Mouse (Mus musculus): ENCODE results near the gene Taf9. TPM values are rescaled to one million over a fixed set of nuclear protein-coding genes. Genes with fewer than 3 reads are reported as not detected.

Taf9 gene
- polyA plus RNA-seq, 1 experiment from 2014 or later = 7.4 TPM

DNA sequence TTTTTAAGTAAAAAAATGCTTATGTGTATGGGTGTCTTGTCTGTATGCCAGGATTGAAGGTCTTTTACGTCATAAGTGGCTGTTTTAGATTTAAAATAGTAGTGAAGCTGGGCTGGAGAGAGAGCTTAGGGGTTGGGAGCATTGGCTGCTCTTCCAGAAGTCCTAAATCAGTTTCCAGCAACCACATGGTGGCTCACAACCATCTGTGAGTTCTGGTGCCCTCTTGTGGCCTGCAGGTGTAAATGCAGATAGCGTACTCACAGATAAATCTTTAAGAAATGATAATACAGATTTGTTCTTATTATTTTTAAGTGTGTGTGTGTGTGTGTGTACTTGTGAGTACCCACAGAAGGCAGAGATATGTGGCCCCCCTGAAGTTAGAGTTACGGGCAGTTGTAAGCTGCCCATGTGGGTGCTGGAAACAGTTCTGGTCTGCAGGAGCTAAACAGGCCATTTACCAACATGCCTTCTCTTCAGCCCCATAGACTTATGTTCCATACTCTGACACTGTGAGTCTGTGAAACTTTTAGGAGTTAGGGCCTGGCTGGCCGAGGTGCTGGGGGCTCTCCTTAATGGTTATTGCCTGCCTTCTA, 8.6 kb downstream of the Taf9 start:
- Histone ChIP-seq H3K4me1 (ENCODE audit: control insufficient read depth, insufficient read depth, low read length) (no peaks in the 10 kb centered on the region), H3K36me3 (ENCODE audit: control insufficient read depth, insufficient read depth, low read length) (no peaks in the 10 kb centered on the region), H3K27ac (ENCODE audit: low read length) (no peak overlapping the region), H3K9me3 (ENCODE audit: control insufficient read depth, low read length) (no peaks in the 10 kb centered on the region), H3K27me3 (replicated peaks; ENCODE audit: control insufficient read depth, insufficient read depth, low read length) (no peaks in the 10 kb centered on the region), H3K9ac (ENCODE audit: low read depth, low read length) (no peak overlapping the region), H3K4me3 (ENCODE audit: low read length) (no peak overlapping the region), H3K4me2 (ENCODE audit: low read depth, low read length) (no peak overlapping the region)
- ATAC-seq = peak; percentile 52; the same call in 1 of the 2 replicates
- 45% methylated on average over 4 of the region's 4 CpGs for WGBS

- under 1% methylated on average over 44 of the region's 44 CpGs for WGBS
- Histone ChIP-seq H3K9ac (ENCODE audit: low read depth, low read length) (peak within 1 kb of the TSS; percentile 85), H3K9me3 (ENCODE audit: control insufficient read depth, low read length) (0 out of 2 replicates have a peak, but pooled peaks cover 6% of the 10 kb centered on the region), H3K27me3 (replicated peaks; ENCODE audit: control insufficient read depth, insufficient read depth, low read length) (no peaks in the 10 kb centered on the region), H3K4me3 (ENCODE audit: low read length) (peak within 1 kb of the TSS; percentile 69), H3K36me3 (ENCODE audit: control insufficient read depth, insufficient read depth, low read length) (no peaks in the 10 kb centered on the region), H3K4me1 (ENCODE audit: control insufficient read depth, insufficient read depth, low read length) (no peaks in the 10 kb centered on the region), H3K27ac (ENCODE audit: low read length) (peak within 1 kb of the TSS; percentile 78), H3K4me2 (ENCODE audit: low read depth, low read length) (peak within 1 kb of the TSS; percentile 66)
- peak; percentile 88 for ATAC-seq
Observed at GRCm38 (mm10) chr13:100669291-100670022, 18.1 kb downstream of the Taf9 start, which contains the start of gene Ccdc125. TSS of gene Ccdc125 (plus strand) at chr13:100669717.

DNA sequence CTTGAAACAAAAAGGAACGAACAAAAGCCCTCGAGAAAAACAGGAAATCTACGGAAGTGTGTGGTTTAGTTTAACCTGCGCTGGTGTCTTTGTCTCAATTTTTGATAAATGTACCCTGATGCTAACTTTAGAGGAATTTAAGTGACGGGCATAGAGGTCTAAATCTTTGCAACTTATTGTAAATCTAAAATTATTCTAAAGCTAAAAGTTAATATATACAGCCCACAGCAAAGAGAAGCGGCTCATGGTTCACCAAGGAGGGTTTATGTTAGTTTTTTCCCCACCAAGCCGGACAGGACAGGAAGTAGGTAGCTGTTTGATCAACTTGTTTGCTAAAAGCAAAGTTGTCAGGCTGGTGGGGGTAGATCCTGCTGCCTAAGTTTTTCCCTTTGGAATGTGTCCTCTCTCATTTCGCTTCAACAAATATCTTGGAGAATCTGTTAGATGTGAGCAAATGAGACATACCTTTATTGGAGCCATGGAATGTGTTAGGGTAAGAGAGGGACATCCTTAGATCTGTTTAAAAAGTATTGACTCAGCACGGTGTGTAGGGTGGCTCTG, 18.9 kb downstream of the Taf9 start:
- peak overlapping the region; percentile 78; the same call in 1 of the 2 replicates for H3K27ac ChIP-seq (ENCODE audit: low read length)
- WGBS = 26% methylated on average over 9 of the region's 9 CpGs
- H3K4me3 ChIP-seq (ENCODE audit: low read length) = peak overlapping the region; percentile 69
- no peaks in the 10 kb centered on the region for H3K36me3 ChIP-seq (ENCODE audit: control insufficient read depth, insufficient read depth, low read length)
- 0 out of 2 replicates have a peak, but pooled peaks cover 6% of the 10 kb centered on the region for H3K9me3 ChIP-seq (ENCODE audit: control insufficient read depth, low read length)
- H3K4me1 ChIP-seq (ENCODE audit: control insufficient read depth, insufficient read depth, low read length) = no peaks in the 10 kb centered on the region
- no peak for ATAC-seq
- H3K4me2 ChIP-seq (ENCODE audit: low read depth, low read length) = peak overlapping the region; percentile 66
- peak overlapping the region; percentile 85 for H3K9ac ChIP-seq (ENCODE audit: low read depth, low read length)
- H3K27me3 ChIP-seq (replicated peaks; ENCODE audit: control insufficient read depth, insufficient read depth, low read length) = no peaks in the 10 kb centered on the region

DNA sequence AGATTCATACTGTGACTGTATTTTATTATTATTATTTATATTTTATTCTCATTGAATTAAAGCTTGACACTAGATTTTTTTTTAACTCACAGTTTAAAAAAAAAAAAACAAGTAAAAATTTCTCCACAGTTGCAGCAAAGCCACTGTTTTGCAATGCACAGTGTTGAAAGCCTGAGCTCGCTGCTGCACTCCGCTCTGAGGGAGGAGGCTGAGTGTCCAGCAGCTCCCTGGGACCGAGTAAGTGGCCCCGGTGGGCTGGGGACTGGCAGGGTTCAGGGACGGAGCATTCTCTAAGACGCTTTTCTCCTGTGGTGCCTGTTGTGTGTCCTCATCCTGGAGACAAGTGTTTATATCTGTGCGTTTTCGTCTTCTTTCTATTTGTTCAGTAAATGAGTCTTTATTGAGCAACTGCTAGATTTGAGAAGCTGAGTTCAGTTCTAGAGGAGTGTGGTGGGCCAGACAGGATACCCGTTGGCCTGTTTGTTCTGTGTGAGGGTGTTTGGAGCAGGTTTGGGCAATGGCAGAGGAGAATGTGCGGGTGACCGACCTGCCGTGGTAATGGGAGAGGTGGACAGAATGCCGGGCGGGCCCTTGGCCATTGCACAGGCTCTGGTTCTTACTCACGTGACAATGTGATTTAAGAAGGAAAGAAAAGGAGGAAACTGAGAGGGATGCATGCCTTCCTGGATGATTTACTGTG, 24.7 kb downstream of the Taf9 start:
- WGBS = 85% methylated on average over 15 of the region's 15 CpGs
- H3K9me3 ChIP-seq (ENCODE audit: control insufficient read depth, low read length) = 0 out of 2 replicates have a peak, but pooled peaks cover 6% of the 10 kb centered on the region

GRCm38 (mm10) chr13:100681615-100682014, 30.2 kb downstream of the Taf9 start:
- WGBS = 91% methylated on average over 8 of the region's 8 CpGs
- Histone ChIP-seq H3K36me3 (ENCODE audit: control insufficient read depth, insufficient read depth, low read length) (no peaks in the 10 kb centered on the region), H3K27ac (ENCODE audit: low read length) (no peak overlapping the region), H3K4me3 (ENCODE audit: low read length) (no peak overlapping the region), H3K9ac (ENCODE audit: low read depth, low read length) (no peak overlapping the region), H3K9me3 (ENCODE audit: control insufficient read depth, low read length) (no peaks in the 10 kb centered on the region), H3K4me1 (ENCODE audit: control insufficient read depth, insufficient read depth, low read length) (no peaks in the 10 kb centered on the region), H3K27me3 (replicated peaks; ENCODE audit: control insufficient read depth, insufficient read depth, low read length) (no peaks in the 10 kb centered on the region), H3K4me2 (ENCODE audit: low read depth, low read length) (no peak overlapping the region)
- no peak for ATAC-seq

More for the DNA sequence above, 24.7 kb downstream of the Taf9 start:
- no peaks in the 10 kb centered on the region for H3K27me3 ChIP-seq (replicated peaks; ENCODE audit: control insufficient read depth, insufficient read depth, low read length)
- H3K4me1 ChIP-seq (ENCODE audit: control insufficient read depth, insufficient read depth, low read length) = no peaks in the 10 kb centered on the region
- no peaks in the 10 kb centered on the region for H3K36me3 ChIP-seq (ENCODE audit: control insufficient read depth, insufficient read depth, low read length)
- H3K4me3 ChIP-seq (ENCODE audit: low read length) = no peak overlapping the region
- H3K9ac ChIP-seq (ENCODE audit: low read depth, low read length) = no peak overlapping the region
- no peak for ATAC-seq
- H3K27ac ChIP-seq (ENCODE audit: low read length) = no peak overlapping the region
- H3K4me2 ChIP-seq (ENCODE audit: low read depth, low read length) = no peak overlapping the region

DNA sequence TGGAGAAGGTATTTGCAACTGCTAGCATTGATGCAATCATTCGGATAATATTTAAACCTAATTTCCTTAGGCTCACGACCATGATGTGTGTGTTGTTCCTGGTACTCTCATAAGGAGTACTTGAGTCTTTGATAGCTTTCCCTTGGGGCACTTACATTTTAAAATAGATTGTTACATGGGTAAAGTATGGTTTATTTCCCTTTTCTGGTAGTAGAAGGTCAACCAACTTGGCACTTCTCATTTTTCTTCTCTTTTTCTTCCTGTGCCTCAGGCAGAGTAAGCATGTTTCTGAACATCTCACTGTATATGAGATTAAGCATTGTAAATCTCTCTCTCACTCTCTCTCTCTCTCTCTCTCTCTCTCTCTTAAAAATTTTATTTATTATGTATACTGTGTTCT, 31.5 kb downstream of the Taf9 start:
- H3K4me3 ChIP-seq (ENCODE audit: low read length) = no peak overlapping the region
- no peaks in the 10 kb centered on the region for H3K36me3 ChIP-seq (ENCODE audit: control insufficient read depth, insufficient read depth, low read length)
- H3K9ac ChIP-seq (ENCODE audit: low read depth, low read length) = no peak overlapping the region
- H3K9me3 ChIP-seq (ENCODE audit: control insufficient read depth, low read length) = no peaks in the 10 kb centered on the region
- no peaks in the 10 kb centered on the region for H3K27me3 ChIP-seq (replicated peaks; ENCODE audit: control insufficient read depth, insufficient read depth, low read length)
- no peak overlapping the region for H3K27ac ChIP-seq (ENCODE audit: low read length)
- no peak overlapping the region for H3K4me2 ChIP-seq (ENCODE audit: low read depth, low read length)
- 62% methylated on average over 2 of the region's 2 CpGs for WGBS
- H3K4me1 ChIP-seq (ENCODE audit: control insufficient read depth, insufficient read depth, low read length) = no peaks in the 10 kb centered on the region
- no peak for ATAC-seq

GRCm38 (mm10) chr13:100684355-100684754, 33.0 kb downstream of the Taf9 start:
- 60% methylated on average over 2 of the region's 2 CpGs for WGBS
- ATAC-seq = no peak
- Histone ChIP-seq H3K9me3 (ENCODE audit: control insufficient read depth, low read length) (no peaks in the 10 kb centered on the region), H3K27me3 (replicated peaks; ENCODE audit: control insufficient read depth, insufficient read depth, low read length) (no peaks in the 10 kb centered on the region), H3K9ac (ENCODE audit: low read depth, low read length) (no peak overlapping the region), H3K36me3 (ENCODE audit: control insufficient read depth, insufficient read depth, low read length) (no peaks in the 10 kb centered on the region), H3K27ac (ENCODE audit: low read length) (no peak overlapping the region), H3K4me1 (ENCODE audit: control insufficient read depth, insufficient read depth, low read length) (no peaks in the 10 kb centered on the region), H3K4me2 (ENCODE audit: low read depth, low read length) (no peak overlapping the region), H3K4me3 (ENCODE audit: low read length) (no peak overlapping the region)

DNA sequence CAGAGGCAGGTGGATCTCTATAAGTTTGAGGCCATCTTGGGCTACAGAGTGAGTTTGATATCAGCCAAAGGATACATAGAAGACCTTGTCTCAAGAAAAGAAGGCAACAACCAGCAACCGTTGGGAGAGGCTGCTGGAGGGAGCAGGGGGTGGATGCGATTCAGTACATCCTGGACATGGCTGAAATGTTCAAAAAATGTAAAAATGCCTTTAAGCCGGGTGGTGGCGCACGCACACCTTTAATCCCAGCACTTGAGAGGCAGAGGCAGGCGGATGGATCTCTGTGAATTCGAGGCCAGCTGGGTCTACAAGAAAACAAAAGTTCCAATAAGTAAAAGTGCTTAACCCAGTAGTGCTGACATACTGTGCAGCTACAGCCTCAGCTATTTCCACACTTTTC, 36.1 kb downstream of the Taf9 start:
- Histone ChIP-seq H3K27ac (ENCODE audit: low read length) (no peak overlapping the region), H3K36me3 (ENCODE audit: control insufficient read depth, insufficient read depth, low read length) (no peaks in the 10 kb centered on the region), H3K4me2 (ENCODE audit: low read depth, low read length) (no peak overlapping the region), H3K27me3 (replicated peaks; ENCODE audit: control insufficient read depth, insufficient read depth, low read length) (no peaks in the 10 kb centered on the region), H3K4me1 (ENCODE audit: control insufficient read depth, insufficient read depth, low read length) (no peaks in the 10 kb centered on the region), H3K9me3 (ENCODE audit: control insufficient read depth, low read length) (no peaks in the 10 kb centered on the region), H3K4me3 (ENCODE audit: low read length) (no peak overlapping the region), H3K9ac (ENCODE audit: low read depth, low read length) (no peak overlapping the region)
- no peak for ATAC-seq
- WGBS = 67% methylated on average over 7 of the region's 7 CpGs

GRCm38 (mm10) chr13:100697541-100697940, 46.2 kb downstream of the Taf9 start:
- no peaks in the 10 kb centered on the region for H3K27me3 ChIP-seq (replicated peaks; ENCODE audit: control insufficient read depth, insufficient read depth, low read length)
- no peaks in the 10 kb centered on the region for H3K4me1 ChIP-seq (ENCODE audit: control insufficient read depth, insufficient read depth, low read length)
- no peak overlapping the region for H3K27ac ChIP-seq (ENCODE audit: low read length)
- no peak overlapping the region for H3K4me3 ChIP-seq (ENCODE audit: low read length)
- peaks cover 18% of the 10 kb centered on the region for H3K36me3 ChIP-seq (ENCODE audit: control insufficient read depth, insufficient read depth, low read length)
- ATAC-seq = no peak
- H3K9ac ChIP-seq (ENCODE audit: low read depth, low read length) = no peak overlapping the region
- 92% methylated on average over 3 of the region's 3 CpGs for WGBS
- H3K9me3 ChIP-seq (ENCODE audit: control insufficient read depth, low read length) = no peaks in the 10 kb centered on the region
- H3K4me2 ChIP-seq (ENCODE audit: low read depth, low read length) = no peak overlapping the region
